Mouse (Mus musculus) embryo, embryonic 10 days (tissue): ENCODE results near the gene Rexo4.

Source experiments
- DNase-seq: peaks from one replicate; pipeline ENCODE4 v3.0.0-alpha.2; 2015; ENCODE audit warnings: low spot score

The Rexo4 gene

DNA sequence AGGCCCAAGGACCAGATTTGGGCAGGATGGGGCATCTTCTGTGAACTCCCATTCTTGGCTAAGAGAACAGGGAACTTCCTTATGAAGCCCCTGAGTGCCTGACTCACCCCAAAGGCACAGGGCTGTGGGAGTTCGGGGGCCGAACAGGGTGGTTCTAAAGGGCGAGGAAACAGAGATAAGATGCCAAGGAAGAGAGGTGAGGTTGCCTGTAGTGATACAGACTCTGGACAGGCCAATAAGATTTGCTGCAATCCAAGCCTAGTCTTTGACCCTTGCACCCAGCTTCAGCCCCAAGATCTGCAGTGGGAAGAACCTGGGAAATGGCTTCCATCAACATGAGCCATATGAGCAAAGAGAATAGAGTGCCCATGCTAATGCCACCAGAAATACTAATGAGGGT is 20.9 kb downstream of the Rexo4 start:
- DNase-seq = no peak

DNA sequence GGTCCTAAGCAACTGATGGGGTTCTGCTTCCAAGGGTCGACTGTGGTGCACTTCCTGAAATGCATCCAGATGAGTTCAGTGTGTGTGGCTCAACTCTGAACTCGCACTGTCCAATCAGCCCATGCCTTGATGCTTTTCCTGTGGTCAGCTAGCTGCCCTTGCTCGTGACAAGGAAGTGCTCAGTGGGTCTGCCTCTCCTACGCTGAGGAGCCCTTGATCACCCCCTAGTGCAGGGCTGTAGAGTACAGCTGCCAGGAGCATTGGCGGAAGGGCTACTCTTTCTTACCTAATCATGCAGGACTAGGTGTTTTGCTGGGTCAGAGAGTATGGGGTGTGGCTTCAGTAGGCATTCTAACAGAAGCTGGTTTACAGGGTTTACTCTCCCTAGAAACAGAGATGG is 22.6 kb downstream of the Rexo4 start:
- DNase-seq = no peak

DNA sequence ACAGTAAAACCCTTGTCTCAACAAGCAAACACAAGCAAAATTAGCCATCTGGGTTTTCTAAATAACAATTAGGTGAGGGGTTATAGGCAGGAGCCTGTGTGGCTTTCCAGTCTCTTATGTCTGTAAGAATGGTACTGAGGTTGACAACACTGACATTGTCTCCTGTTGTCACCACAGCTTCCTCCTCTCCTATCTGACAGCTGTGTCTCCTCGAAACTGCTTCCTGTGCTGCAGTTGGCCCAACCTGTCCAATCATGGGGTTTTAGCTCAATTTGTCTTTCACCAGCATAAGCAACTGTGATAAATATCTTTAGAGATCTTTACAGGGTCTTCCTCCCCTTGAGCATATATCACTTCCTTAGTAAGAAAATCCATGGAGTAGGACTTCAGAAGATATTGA is 27.8 kb downstream of the Rexo4 start:
- DNase-seq = no peak

- no peak for DNase-seq
These were observed 28.9 kb downstream of the Rexo4 start for GRCm38 (mm10) chr2:26935286-26935685.

DNA sequence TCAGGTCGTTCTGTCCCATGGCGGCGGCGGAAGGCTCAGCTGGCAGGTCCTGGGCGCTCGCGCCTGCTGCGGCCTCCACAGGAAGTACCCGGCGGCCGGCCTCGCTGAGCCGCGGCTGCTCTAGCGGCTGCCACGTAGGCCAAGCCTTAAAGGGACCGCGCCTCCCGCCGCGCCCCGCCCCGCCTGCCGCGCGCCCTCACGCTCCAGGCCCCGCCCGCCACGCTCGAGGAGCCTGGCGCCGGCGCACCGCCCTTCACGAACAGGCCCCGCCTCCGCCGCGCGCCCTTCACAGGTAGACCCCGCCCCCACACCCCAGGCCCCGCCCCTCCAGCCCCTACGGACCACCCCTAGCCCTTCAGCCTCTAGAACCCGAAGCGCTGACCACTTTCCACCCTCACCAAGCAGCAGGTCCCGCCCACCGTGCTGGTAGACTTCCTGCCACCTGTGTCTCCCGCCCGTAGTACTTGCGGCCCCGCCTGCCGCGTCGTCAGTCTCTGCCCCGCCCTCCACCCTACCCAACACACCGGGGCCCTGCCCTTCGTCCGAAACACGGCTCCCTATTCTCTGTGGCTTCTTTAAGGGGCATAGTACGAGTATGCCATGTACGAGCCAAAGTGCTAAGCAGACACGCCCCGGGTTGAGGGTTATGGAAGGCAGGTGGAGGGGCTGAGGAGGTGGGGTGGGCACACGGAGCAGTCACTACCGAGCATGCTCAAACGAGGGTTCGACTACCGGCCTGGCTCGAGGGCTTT is 30.7 kb downstream of the Rexo4 start, which contains the start of the genes Surf4 and Stkld1:
Surf4 (minus strand) TSS at position 625 of the 752 bp plus-strand sequence.
Stkld1 (plus strand) TSS at position 744 of the 752 bp plus-strand sequence.
- peak; percentile 96 for DNase-seq

- peak; percentile 22 for DNase-seq
These were observed 31.5 kb downstream of the Rexo4 start for GRCm38 (mm10) chr2:26932473-26933303.

DNA sequence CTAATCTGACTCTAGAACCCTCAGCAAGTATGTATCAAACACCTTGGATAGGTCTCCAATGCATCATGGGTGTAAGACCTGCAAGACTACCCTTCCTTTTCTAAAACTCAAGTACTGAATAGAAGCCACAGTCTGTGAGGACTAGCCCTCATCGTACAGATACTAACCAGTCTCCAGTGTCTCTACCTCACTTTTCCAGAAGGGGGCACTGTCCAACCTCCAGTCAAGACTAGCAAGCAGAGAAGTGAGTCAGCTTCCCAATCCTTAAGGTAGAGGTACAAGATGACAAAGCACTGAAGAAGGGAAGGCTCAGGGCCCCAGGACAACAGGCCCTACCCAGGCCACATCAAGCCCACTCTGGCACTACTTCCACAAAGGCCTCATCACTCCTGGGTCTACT is 33.8 kb downstream of the Rexo4 start:
- DNase-seq = peak; percentile 79

GRCm38 (mm10) chr2:26927745-26928476 is 36.3 kb downstream of the Rexo4 start:
- no peak for DNase-seq

DNA sequence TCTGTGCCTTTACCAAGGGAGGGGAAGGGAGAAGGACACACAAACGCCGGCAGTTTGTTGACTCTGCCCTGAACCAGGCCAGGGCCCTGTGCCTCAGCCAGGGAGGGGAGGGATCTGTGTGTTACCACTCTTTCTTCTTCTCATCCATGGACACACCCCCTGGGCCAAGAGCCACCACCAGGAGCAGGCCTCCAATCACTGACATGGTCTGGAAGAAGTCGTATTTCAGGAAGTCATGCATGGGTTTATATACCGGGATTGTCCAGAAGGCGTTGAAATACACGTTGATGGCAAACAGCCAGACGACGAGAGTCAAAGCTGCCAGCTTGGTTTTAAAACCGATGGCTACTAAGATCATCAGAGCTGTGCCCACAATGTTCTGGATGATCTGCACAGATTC is 42.4 kb downstream of the Rexo4 start:
- no peak for DNase-seq

GRCm38 (mm10) chr2:26920190-26920855 is 43.9 kb downstream of the Rexo4 start:
- DNase-seq = no peak

DNA sequence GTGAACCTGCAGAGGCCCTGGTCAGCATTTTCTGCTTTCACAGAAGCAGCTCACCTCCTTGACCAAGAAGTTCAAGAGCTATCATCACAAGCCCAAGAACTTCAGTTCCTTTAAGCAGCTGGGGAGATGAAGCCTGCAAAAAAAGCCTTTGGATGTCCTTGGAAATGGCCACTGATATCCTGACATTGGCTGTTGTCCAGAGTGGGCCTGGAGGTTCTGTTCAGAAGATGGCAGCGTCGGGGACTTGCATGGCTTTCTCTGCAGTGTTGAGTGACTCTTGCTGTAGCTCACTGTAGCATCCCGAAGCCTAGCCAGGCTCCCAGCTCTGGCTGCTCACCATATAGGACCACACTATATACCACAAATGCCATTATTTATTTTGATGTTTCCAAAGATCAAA is 44.5 kb downstream of the Rexo4 start:
- DNase-seq = no peak

DNA sequence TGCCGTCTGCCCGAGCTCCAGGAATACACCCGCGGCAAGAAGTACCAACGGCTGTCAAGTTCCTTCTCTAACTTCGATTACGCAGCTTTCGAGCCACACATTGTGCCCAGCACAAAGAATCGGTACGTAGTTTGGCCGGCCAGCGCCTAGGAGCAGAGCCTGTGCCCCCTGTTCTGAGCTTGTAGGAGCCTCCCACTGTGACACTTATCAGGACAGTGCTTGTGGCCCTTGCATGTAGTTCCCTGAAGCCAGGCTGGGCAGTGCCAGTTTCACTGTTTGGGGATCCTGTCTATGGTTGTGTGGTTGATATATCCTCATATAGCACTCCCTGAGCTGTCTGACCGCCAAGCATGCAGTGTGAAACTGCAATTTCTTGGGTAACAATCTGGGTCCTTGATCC is 47.4 kb downstream of the Rexo4 start:
- no peak for DNase-seq

- peak; percentile 91 for DNase-seq
These were observed 48.1 kb downstream of the Rexo4 start, which contains the start of the genes Surf2 and Surf1 for GRCm38 (mm10) chr2:26915927-26916728. Surf2 (plus strand) TSS chr2:26916367. Surf1 (minus strand) TSS chr2:26916530.

DNA sequence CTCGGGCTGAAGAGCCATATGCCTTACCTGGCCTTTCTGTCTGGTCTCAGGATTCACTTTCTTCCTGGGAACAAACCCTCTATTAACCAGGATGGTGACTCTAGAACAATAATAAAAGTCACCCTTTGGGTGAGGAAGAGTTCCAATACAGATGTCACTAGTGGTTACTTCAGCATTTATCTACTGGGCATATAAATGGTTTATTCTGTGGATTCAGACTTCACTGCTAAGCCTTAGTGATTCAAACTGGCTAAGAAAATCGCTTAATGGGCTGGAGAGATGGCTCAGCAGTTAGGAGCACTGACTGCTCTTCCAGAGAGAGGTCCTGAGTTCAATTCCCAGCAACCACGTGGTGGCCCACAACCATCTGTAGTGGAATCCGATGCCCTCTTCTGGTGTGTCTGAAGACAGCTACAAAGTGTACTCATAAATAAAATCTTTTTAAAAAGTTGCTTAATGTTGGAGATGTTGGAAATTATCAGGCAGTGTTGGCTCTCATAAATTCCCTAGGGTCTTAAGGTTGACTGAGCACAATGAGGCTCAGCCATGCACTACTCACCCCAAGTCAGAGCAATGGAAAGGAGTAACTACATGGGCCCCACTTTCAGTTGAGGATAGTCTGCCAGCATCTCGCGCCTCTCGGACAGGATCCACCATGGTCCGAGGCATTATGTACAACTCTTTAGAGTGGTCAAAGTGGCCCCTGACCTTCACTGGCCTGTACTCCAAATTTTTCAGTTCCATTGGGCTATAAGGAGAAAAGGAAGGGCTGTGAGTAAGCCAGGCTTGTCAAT is 49.8 kb downstream of the Rexo4 start:
- DNase-seq = no peak

DNA sequence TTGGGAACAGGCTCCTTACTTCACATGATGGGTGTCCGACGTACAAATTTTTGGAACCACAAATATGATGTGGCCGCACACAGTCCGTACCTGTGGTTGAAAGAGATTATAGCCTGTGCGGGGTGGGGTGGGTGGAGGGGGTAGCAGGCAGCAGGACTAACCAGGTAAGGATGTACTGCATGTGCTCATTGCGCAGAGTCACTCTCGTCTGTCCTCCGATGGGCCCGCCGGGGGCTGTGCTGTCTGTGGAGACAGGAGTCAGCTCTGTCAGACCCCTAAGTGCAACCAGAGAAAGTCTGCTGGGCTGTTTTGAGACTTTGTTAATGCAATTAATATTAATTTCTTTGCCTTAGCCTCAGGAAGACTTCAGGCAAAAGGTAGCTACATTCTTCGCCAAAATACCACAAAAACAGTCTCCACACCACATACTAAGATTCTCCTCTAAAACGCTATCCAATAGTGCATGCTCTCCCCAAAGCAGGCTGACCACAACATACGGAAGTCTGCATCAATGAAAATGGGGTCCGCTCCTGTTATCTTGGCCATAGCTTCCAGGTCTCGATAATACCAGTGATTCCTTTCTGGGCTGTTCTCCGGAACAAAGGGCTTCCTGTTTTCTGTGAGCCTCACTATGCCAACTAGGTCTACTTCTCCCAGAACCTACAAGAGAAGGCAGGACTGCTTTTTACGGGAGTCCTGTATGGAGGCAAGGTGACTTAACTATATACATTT is 50.6 kb downstream of the Rexo4 start:
- DNase-seq = no peak

DNA sequence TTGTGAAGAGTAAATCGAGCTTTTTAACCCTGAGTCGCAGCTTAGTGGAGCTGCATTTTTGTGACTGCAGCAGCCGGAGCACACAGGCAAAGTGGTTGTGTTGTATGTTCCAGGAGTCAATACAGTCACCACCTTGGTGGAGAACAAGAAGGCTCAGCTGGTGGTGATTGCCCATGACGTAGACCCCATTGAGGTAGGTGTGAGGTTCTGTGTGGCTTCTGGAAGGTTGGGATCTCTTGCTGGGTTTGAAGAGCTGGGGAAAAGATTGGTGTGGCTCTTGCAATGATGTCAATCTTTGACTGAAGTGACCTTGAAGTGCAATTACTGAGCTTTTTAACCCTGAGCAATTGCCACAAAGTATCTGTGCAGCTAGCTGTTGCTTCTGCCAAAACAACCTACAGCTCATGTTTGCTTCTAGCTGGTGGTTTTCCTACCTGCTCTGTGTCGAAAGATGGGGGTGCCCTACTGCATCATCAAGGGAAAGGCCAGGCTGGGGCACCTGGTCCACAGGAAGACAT is 51.9 kb downstream of the Rexo4 start:
- no peak for DNase-seq

GRCm38 (mm10) chr2:26910994-26911765 is 53.0 kb downstream of the Rexo4 start:
- DNase-seq = peak; percentile 80
